Mouse (Mus musculus) lung, postnatal 0 days (tissue): ENCODE measurements around the gene Psmg1. TPM values are rescaled to one million over a fixed set of nuclear protein-coding genes. Genes with fewer than 3 reads are reported as not detected.
"Not testable (repeated sequence)": the region's sequence is repeated elsewhere in the genome, so short reads cannot be mapped to it uniquely, and the experiment has no call there.

Experiments used
- ATAC-seq: fragments of 200-750 bp; cut with Nextera tagmentation; 2 replicates; pipeline ENCODE4 v1.8.0; 2017; ENCODE audit warnings: moderate library complexity
- DNase-seq: peaks from one replicate; pipeline ENCODE4 v3.0.0-alpha.2; 2016; ENCODE audit warnings: low spot score
- H3K27ac ChIP-seq: fragments of 300-500 bp; sonication (generic); 2 replicates; pipeline ENCODE4 v1.5.1; 2014; ENCODE audit warnings: antibody characterized with exemption, mild to moderate bottlenecking, low read length, mixed read lengths
- H3K27me3 ChIP-seq: fragments of 300-500 bp; sonication (generic); replicated peaks from 2 replicates; pipeline ENCODE4 v1.6.1; 2014; ENCODE audit warnings: low read length, mixed read lengths; ENCODE audit not compliant: insufficient read depth
- H3K36me3 ChIP-seq: fragments of 300-500 bp; sonication (generic); 2 replicates; pipeline ENCODE4 v1.6.1; 2014; ENCODE audit warnings: low read length, mixed read lengths; ENCODE audit not compliant: insufficient read depth
- H3K4me1 ChIP-seq: fragments of 300-500 bp; sonication (generic); 2 replicates; pipeline ENCODE4 v1.6.1; 2014; ENCODE audit warnings: antibody characterized with exemption, low read depth, low read length, mixed read lengths; ENCODE audit not compliant: insufficient read depth
- H3K4me2 ChIP-seq: fragments of 300-500 bp; sonication (generic); replicated peaks from 2 replicates; pipeline ENCODE4 v1.6.1; 2014; ENCODE audit warnings: low read depth, mild to moderate bottlenecking, low read length, moderate library complexity, mixed read lengths
- H3K4me3 ChIP-seq: fragments of 300-500 bp; sonication (generic); 2 replicates; pipeline ENCODE4 v1.5.1; 2014; ENCODE audit warnings: low read depth, low read length
- H3K9ac ChIP-seq: fragments of 300-500 bp; sonication (generic); replicated peaks from 2 replicates; pipeline ENCODE4 v1.6.1; 2014; ENCODE audit warnings: low read depth, mild to moderate bottlenecking
- H3K9me3 ChIP-seq: fragments of 300-500 bp; sonication (generic); 2 replicates; pipeline ENCODE4 v1.6.1; 2016; ENCODE audit warnings: low read length, mixed read lengths
- CTCF ChIP-seq: IDR thresholded peaks from 2 replicates; pipeline ENCODE4 v1.5.1; 2016; ENCODE audit warnings: antibody characterized with exemption, mild to moderate bottlenecking
- EP300 ChIP-seq: IDR thresholded peaks from 2 replicates; pipeline ENCODE4 v1.6.1; 2016; ENCODE audit warnings: antibody characterized with exemption, mild to moderate bottlenecking, control low read depth
- WGBS: fragments of 180-500 bp; shearing (Covaris S2); extraction: QIAGEN DNeasy Blood & Tissue Kit; methylation state at CpG from one replicate; pipeline ENCODE4 v1.1.7; 2014; 5-methylcytosine and 5-hydroxymethylcytosine counted together
- polyA plus RNA-seq: library from polyadenylated mRNA; unstranded; fragments of >200 nt; fragmentation: Nextera tagmentation; extraction: Ambion mirVana; gene quantifications from 2 replicates; pipeline ENCODE4 v1.2.1, GENCODE M21; 2015

Psmg1 gene
- polyA plus RNA-seq, 1 experiment from 2014 or later: 34.0 TPM

- Histone ChIP-seq H3K4me3 (no peak overlapping the region), H3K27me3 (no peaks in the 10 kb centered on the region), H3K4me1 (no peaks in the 10 kb centered on the region), H3K9ac (no peak overlapping the region), H3K27ac (no peak overlapping the region), H3K9me3 (no peaks in the 10 kb centered on the region), H3K4me2 (no peak overlapping the region), H3K36me3 (peaks cover 62% of the 10 kb centered on the region)
- WGBS: 78% methylated on average over 3 of the region's 3 CpGs
- no peak for DNase-seq
- ATAC-seq: no peak
- TF ChIP-seq CTCF (no peak), EP300 (no peak)
Observed at GRCm38 (mm10) chr16:96025244-96025643, 34.5 kb upstream of the Psmg1 start.

GRCm38 (mm10) chr16:96021045-96021444, 30.3 kb upstream of the Psmg1 start:
- Histone ChIP-seq H3K27me3 (no peaks in the 10 kb centered on the region), H3K4me2 (no peak overlapping the region), H3K36me3 (peaks cover 51% of the 10 kb centered on the region), H3K4me3 (no peak overlapping the region), H3K9ac (no peak overlapping the region), H3K9me3 (no peaks in the 10 kb centered on the region), H3K4me1 (no peaks in the 10 kb centered on the region), H3K27ac (no peak overlapping the region)
- TF ChIP-seq EP300: no peak
- no peak for TF ChIP-seq CTCF
- no peak for DNase-seq
- ATAC-seq: no peak
- WGBS: 85% methylated on average over 10 of the region's 10 CpGs

- not testable (repeated sequence) for ATAC-seq, DNase-seq, H3K4me3 ChIP-seq, H3K4me1 ChIP-seq, H3K27me3 ChIP-seq, H3K9ac ChIP-seq, H3K9me3 ChIP-seq, H3K27ac ChIP-seq, H3K4me2 ChIP-seq
- WGBS: no CpG with 5 or more reads among the region's 10 CpGs
- peaks cover 10% of the 10 kb centered on the region; the same call in 1 of the 2 replicates for H3K36me3 ChIP-seq
Observed at GRCm38 (mm10) chr16:96009124-96009523, 18.4 kb upstream of the Psmg1 start.

- H3K9me3 ChIP-seq, H3K4me3 ChIP-seq, H3K27me3 ChIP-seq, H3K9ac ChIP-seq, H3K4me2 ChIP-seq, H3K4me1 ChIP-seq, ATAC-seq, DNase-seq, H3K27ac ChIP-seq: not testable (repeated sequence)
- WGBS: no CpG with 5 or more reads among the region's 10 CpGs
- H3K36me3 ChIP-seq: peaks cover 34% of the 10 kb centered on the region
Observed at GRCm38 (mm10) chr16:96004278-96004677, 13.5 kb upstream of the Psmg1 start.

- peaks cover 24% of the 10 kb centered on the region for H3K36me3 ChIP-seq
- DNase-seq: no peak
- 68% methylated on average over 5 of the region's 5 CpGs for WGBS
Observed at GRCm38 (mm10) chr16:95999291-95999690, 8.5 kb upstream of the Psmg1 start.

GRCm38 (mm10) chr16:95996156-95996555, 5.4 kb upstream of the Psmg1 start:
- H3K36me3 ChIP-seq: peaks cover 10% of the 10 kb centered on the region; the same call in 1 of the 2 replicates
- WGBS: 61% methylated on average over 7 of the region's 7 CpGs
- no peak overlapping the region for H3K4me3 ChIP-seq
- DNase-seq (peak; percentile 40), ATAC-seq (peak; percentile 61)
- no peak overlapping the region for H3K9ac ChIP-seq
- no peaks in the 10 kb centered on the region for H3K9me3 ChIP-seq
- H3K4me2 ChIP-seq: no peak overlapping the region
- no peaks in the 10 kb centered on the region for H3K27me3 ChIP-seq
- no peak overlapping the region for H3K27ac ChIP-seq
- no peaks in the 10 kb centered on the region; the same call in 1 of the 2 replicates for H3K4me1 ChIP-seq
- TF ChIP-seq EP300 (no peak), CTCF (no peak)

More at GRCm38 (mm10) chr16:95999291-95999690, 8.5 kb upstream of the Psmg1 start:
- no peak overlapping the region for H3K9ac ChIP-seq
- no peak overlapping the region for H3K27ac ChIP-seq
- no peaks in the 10 kb centered on the region for H3K27me3 ChIP-seq
- H3K4me2 ChIP-seq: no peak overlapping the region
- ATAC-seq: no peak
- H3K4me1 ChIP-seq: no peaks in the 10 kb centered on the region
- TF ChIP-seq EP300 (no peak), CTCF (no peak)
- H3K4me3 ChIP-seq: no peak overlapping the region
- no peaks in the 10 kb centered on the region for H3K9me3 ChIP-seq

- H3K9ac ChIP-seq, H3K27me3 ChIP-seq, H3K4me2 ChIP-seq, H3K4me1 ChIP-seq, H3K9me3 ChIP-seq, H3K4me3 ChIP-seq, H3K36me3 ChIP-seq, ATAC-seq, DNase-seq, H3K27ac ChIP-seq: not testable (repeated sequence)
- WGBS: 82% methylated on average over 4 of the region's 4 CpGs
Observed at GRCm38 (mm10) chr16:95994576-95994975, 3.8 kb upstream of the Psmg1 start.
